Mouse (Mus musculus): ENCODE measurements around the gene Rhod. TPM values are rescaled to one million over a fixed set of nuclear protein-coding genes. Genes with fewer than 3 reads are reported as not detected.

The Rhod gene
- total RNA-seq, 4 experiments from 2014 or later, result 29.8 to 48.0 (median 39.3) TPM

GRCm38 (mm10) chr19:4449230-4449629, 10.0 kb upstream of the Rhod start:
- DNase-seq, result no peak

- no peak for DNase-seq
Measured at GRCm38 (mm10) chr19:4447445-4447844, 8.2 kb upstream of the Rhod start.

- no peak for DNase-seq
Measured at GRCm38 (mm10) chr19:4446661-4447420, 7.6 kb upstream of the Rhod start.

GRCm38 (mm10) chr19:4442408-4442807, 3.2 kb upstream of the Rhod start:
- DNase-seq, result no peak

- no peak for DNase-seq
Measured at GRCm38 (mm10) chr19:4441621-4442161, 2.5 kb upstream of the Rhod start.

- DNase-seq, result no peak
Measured at GRCm38 (mm10) chr19:4441090-4441591, 1.9 kb upstream of the Rhod start.

- DNase-seq, result no peak
Measured at GRCm38 (mm10) chr19:4440222-4440621, 990 bp upstream of the Rhod start.

- no peak for DNase-seq
Measured at GRCm38 (mm10) chr19:4438791-4439160, 456 bp downstream of the Rhod start.

GRCm38 (mm10) chr19:4437886-4438285, 1.3 kb downstream of the Rhod start:
- no peak for DNase-seq

- DNase-seq, result no peak
Measured at GRCm38 (mm10) chr19:4436254-4436653, 3.0 kb downstream of the Rhod start.

- no peak for DNase-seq
Measured at GRCm38 (mm10) chr19:4434999-4435398, 4.2 kb downstream of the Rhod start.

- DNase-seq, result no peak
Measured at GRCm38 (mm10) chr19:4433756-4434155, 5.5 kb downstream of the Rhod start.

- DNase-seq, result no peak
Measured at GRCm38 (mm10) chr19:4430091-4430620, 9.1 kb downstream of the Rhod start.

GRCm38 (mm10) chr19:4425610-4426366, 13.4 kb downstream of the Rhod start:
- no peak for DNase-seq

GRCm38 (mm10) chr19:4423021-4423420, 16.2 kb downstream of the Rhod start:
- no peak for DNase-seq

- DNase-seq, result no peak
Measured at GRCm38 (mm10) chr19:4422581-4422980, 16.7 kb downstream of the Rhod start.

GRCm38 (mm10) chr19:4420153-4420910, 18.9 kb downstream of the Rhod start:
- DNase-seq, result no peak

- no peak for DNase-seq
Measured at GRCm38 (mm10) chr19:4419711-4420110, 19.5 kb downstream of the Rhod start.

- no peak for DNase-seq
Measured at GRCm38 (mm10) chr19:4417713-4418112, 21.5 kb downstream of the Rhod start.

- no peak for DNase-seq
Measured at GRCm38 (mm10) chr19:4417183-4417582, 22.0 kb downstream of the Rhod start.

- no peak for DNase-seq
Measured at GRCm38 (mm10) chr19:4414631-4415030, 24.6 kb downstream of the Rhod start.

GRCm38 (mm10) chr19:4409062-4409461, 30.2 kb downstream of the Rhod start:
- DNase-seq, result no peak
